Mouse (Mus musculus) embryonic facial prominence, embryonic 12.5 days (tissue): ENCODE measurements around the gene Nefh. TPM values are rescaled to one million over a fixed set of nuclear protein-coding genes. Genes with fewer than 3 reads are reported as not detected.

Experiments
- ATAC-seq: fragments of 200-750 bp; cut with Nextera tagmentation; 2 replicates; pipeline ENCODE4 v1.8.0; 2017; ENCODE audit not compliant: insufficient number of reproducible peaks, insufficient read depth, low FRiP score, low TSS enrichment
- H3K27ac ChIP-seq: fragments of 300-500 bp; sonication (generic); 2 replicates; pipeline ENCODE4 v1.5.1; 2016; ENCODE audit warnings: mild to moderate bottlenecking
- H3K27me3 ChIP-seq: fragments of 300-500 bp; sonication (generic); 2 replicates; pipeline ENCODE4 v1.6.1; 2016; ENCODE audit warnings: mild to moderate bottlenecking, moderate library complexity
- H3K36me3 ChIP-seq: fragments of 300-500 bp; sonication (generic); 2 replicates; pipeline ENCODE4 v1.6.1; 2016; ENCODE audit warnings: mild to moderate bottlenecking
- H3K4me1 ChIP-seq: fragments of 300-500 bp; sonication (generic); 2 replicates; pipeline ENCODE4 v1.6.1; 2016
- H3K4me2 ChIP-seq: fragments of 300-500 bp; sonication (generic); replicated peaks from 2 replicates; pipeline ENCODE4 v1.6.1; 2016; ENCODE audit warnings: mild to moderate bottlenecking, moderate library complexity
- H3K4me3 ChIP-seq: fragments of 300-500 bp; sonication (generic); 2 replicates; pipeline ENCODE4 v1.5.1; 2016; ENCODE audit warnings: mild to moderate bottlenecking
- H3K9ac ChIP-seq: fragments of 300-500 bp; sonication (generic); 2 replicates; pipeline ENCODE4 v1.6.1; 2016; ENCODE audit warnings: mild to moderate bottlenecking, moderate library complexity
- H3K9me3 ChIP-seq: fragments of 300-500 bp; sonication (generic); 2 replicates; pipeline ENCODE4 v1.6.1; 2016; ENCODE audit warnings: mild to moderate bottlenecking, moderate library complexity
- WGBS: fragments of 180-500 bp; shearing (Covaris S2); methylation state at CpG from one replicate; pipeline ENCODE4 v1.1.7; 2016; 5-methylcytosine and 5-hydroxymethylcytosine counted together
- polyA plus RNA-seq: library from polyadenylated mRNA; unstranded; fragments of >200 nt; fragmentation: Nextera tagmentation; extraction: Ambion mirVana; gene quantifications from 2 replicates; pipeline ENCODE4 v1.2.1, GENCODE M21; 2016

Nefh gene
- polyA plus RNA-seq, 1 experiment from 2014 or later: 0.65 TPM

- Histone ChIP-seq H3K9me3 (no peaks in the 10 kb centered on the region), H3K4me1 (no peaks in the 10 kb centered on the region), H3K4me3 (0 out of 2 replicates have a peak overlapping the region, but pooled peaks have one; percentile 10), H3K36me3 (no peaks in the 10 kb centered on the region), H3K4me2 (peak overlapping the region; percentile 36), H3K27ac (no peak overlapping the region), H3K9ac (no peak overlapping the region), H3K27me3 (0 out of 2 replicates have a peak, but pooled peaks cover 3% of the 10 kb centered on the region)
- ATAC-seq: no peak
- WGBS: 6% methylated on average over 14 of the region's 14 CpGs
Measured at GRCm38 (mm10) chr11:4975623-4976022, 27.8 kb upstream of the Nefh start.

DNA sequence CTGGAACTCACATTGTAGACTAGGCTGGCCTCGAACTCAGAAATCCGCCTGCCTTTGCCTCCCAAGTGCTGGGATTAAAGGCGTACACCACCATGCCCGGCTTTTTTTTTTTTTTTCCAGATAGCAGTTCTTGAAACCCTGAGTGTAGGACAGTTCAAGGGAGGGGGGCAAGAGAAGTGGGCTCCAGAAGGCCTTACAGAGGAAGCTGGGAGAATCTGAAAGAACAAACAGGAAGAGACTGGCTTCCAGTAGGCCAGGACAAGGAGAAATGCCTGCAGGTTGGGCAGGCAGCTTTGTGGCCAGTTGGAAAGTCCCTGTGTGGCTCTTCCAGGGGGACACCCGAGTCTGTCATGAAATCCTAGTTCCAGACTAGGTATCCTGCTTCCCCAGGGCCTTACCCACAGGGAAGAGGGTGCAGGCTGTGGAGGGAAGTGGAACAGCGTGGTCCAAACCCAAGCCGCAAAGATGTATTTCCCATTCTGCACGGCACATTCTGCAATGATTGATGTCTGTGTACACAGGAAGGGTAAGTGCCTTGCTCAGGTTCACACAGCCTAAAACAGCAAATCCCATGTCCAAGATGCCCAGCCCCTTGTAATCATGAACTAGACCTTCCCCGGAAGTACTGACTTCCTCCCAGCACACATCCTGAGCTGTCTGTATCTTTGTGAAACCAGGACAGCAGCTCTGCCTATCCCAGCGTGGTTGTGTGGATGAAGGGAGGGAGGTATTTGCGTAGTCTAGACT, 26.7 kb upstream of the Nefh start:
- Histone ChIP-seq H3K4me1 (no peaks in the 10 kb centered on the region), H3K9ac (no peak overlapping the region), H3K4me3 (no peak overlapping the region), H3K4me2 (no peak overlapping the region), H3K9me3 (no peaks in the 10 kb centered on the region), H3K27ac (0 out of 2 replicates have a peak overlapping the region, but pooled peaks have one; percentile 46), H3K27me3 (0 out of 2 replicates have a peak, but pooled peaks cover 3% of the 10 kb centered on the region), H3K36me3 (no peaks in the 10 kb centered on the region)
- ATAC-seq: no peak
- WGBS: 76% methylated on average over 11 of the region's 11 CpGs

DNA sequence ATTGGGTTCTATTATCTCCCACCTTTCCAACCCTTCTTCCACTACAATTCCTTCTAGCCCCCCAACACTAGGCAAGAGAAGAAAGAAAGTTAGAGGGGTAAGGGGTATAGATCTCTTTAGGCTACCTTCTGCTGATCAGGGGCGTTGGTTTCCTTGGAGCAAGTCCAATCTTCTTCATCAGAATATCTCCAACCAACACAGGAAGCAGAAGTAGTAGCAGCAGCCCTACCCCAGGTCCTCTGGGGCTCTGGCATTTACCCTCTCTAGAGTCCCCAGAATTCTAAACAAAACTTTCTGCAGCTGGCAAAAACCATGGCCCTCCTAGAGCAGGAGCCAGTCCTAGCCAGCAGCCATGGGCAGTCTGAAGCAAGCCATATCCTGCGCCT, 26.0 kb upstream of the Nefh start:
- H3K36me3 ChIP-seq: no peaks in the 10 kb centered on the region
- H3K9ac ChIP-seq: no peak overlapping the region
- no peaks in the 10 kb centered on the region for H3K9me3 ChIP-seq
- no peaks in the 10 kb centered on the region for H3K4me1 ChIP-seq
- 88% methylated on average over 2 of the region's 2 CpGs for WGBS
- ATAC-seq: no peak
- no peak overlapping the region for H3K27ac ChIP-seq
- 0 out of 2 replicates have a peak, but pooled peaks cover 4% of the 10 kb centered on the region for H3K27me3 ChIP-seq
- no peak overlapping the region for H3K4me2 ChIP-seq
- no peak overlapping the region for H3K4me3 ChIP-seq

GRCm38 (mm10) chr11:4972967-4973870, 25.4 kb upstream of the Nefh start:
- Histone ChIP-seq H3K4me2 (no peak overlapping the region), H3K4me3 (no peak overlapping the region), H3K4me1 (no peaks in the 10 kb centered on the region), H3K9me3 (no peaks in the 10 kb centered on the region), H3K9ac (no peak overlapping the region), H3K27me3 (0 out of 2 replicates have a peak, but pooled peaks cover 6% of the 10 kb centered on the region), H3K36me3 (no peaks in the 10 kb centered on the region), H3K27ac (no peak overlapping the region)
- no peak for ATAC-seq
- 62% methylated on average over 13 of the region's 13 CpGs for WGBS

GRCm38 (mm10) chr11:4968376-4968775, 20.5 kb upstream of the Nefh start:
- no peak for ATAC-seq
- Histone ChIP-seq H3K4me3 (no peak overlapping the region), H3K9me3 (no peaks in the 10 kb centered on the region), H3K9ac (no peak overlapping the region), H3K36me3 (no peaks in the 10 kb centered on the region), H3K27me3 (0 out of 2 replicates have a peak, but pooled peaks cover 3% of the 10 kb centered on the region), H3K4me1 (no peaks in the 10 kb centered on the region), H3K27ac (no peak overlapping the region), H3K4me2 (no peak overlapping the region)
- 64% methylated on average over 10 of the region's 10 CpGs for WGBS

- H3K4me1 ChIP-seq: no peaks in the 10 kb centered on the region
- H3K27ac ChIP-seq: no peak overlapping the region
- H3K27me3 ChIP-seq: 0 out of 2 replicates have a peak, but pooled peaks cover 3% of the 10 kb centered on the region
- no peaks in the 10 kb centered on the region for H3K36me3 ChIP-seq
- no peaks in the 10 kb centered on the region for H3K9me3 ChIP-seq
- ATAC-seq: no peak
- H3K4me2 ChIP-seq: no peak overlapping the region
- no peak overlapping the region for H3K4me3 ChIP-seq
- no peak overlapping the region for H3K9ac ChIP-seq
- 62% methylated on average over 2 of the region's 2 CpGs for WGBS
Measured at GRCm38 (mm10) chr11:4967549-4967948, 19.7 kb upstream of the Nefh start.

DNA sequence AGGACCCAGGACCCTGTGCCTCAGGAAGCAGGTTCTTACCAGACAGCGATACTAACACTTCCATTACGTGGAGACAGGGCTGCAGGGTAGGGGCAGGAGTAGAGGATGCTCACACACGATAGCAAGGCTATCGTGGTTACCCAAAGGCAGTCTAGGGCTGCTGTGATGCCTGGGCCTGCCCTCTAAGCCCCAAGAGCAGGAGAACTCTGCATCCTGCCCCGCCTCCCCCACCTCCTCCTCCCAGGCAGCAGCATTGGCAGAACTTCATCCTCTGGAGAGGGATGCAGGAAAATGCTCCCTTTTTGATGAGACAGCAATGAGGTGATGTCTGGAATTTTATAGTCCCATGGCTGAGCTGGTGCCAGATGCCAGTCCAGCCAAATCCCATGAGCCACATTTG, 19.0 kb upstream of the Nefh start:
- Histone ChIP-seq H3K4me3 (no peak overlapping the region), H3K27ac (no peak overlapping the region), H3K9me3 (no peaks in the 10 kb centered on the region), H3K9ac (no peak overlapping the region), H3K4me2 (no peak overlapping the region), H3K4me1 (no peaks in the 10 kb centered on the region), H3K36me3 (no peaks in the 10 kb centered on the region), H3K27me3 (0 out of 2 replicates have a peak, but pooled peaks cover 3% of the 10 kb centered on the region)
- 59% methylated on average over 5 of the region's 5 CpGs for WGBS
- ATAC-seq: no peak

DNA sequence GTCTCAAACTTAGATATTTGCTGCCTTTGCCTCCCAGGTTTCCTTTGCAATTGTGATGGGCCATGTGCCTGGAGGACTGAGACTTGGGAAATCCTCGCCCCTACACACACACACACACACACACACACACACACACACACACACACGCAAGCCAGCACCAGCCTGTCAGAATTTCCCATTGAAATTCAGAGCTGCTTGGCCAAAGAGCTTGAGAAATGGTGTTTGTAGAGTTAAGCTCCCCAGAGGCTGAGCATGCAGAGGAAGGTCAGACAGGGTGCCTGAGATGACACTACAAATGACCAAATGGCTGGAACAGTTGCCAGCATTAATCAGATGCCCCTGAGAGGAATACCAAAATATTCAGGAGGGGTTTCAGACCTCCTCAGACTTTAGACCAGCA, 18.5 kb upstream of the Nefh start:
- Histone ChIP-seq H3K36me3 (no peaks in the 10 kb centered on the region), H3K4me2 (no peak overlapping the region), H3K9ac (no peak overlapping the region), H3K27ac (no peak overlapping the region), H3K4me3 (no peak overlapping the region), H3K4me1 (no peaks in the 10 kb centered on the region), H3K27me3 (0 out of 2 replicates have a peak, but pooled peaks cover 3% of the 10 kb centered on the region), H3K9me3 (no peaks in the 10 kb centered on the region)
- WGBS: 55% methylated on average over 2 of the region's 2 CpGs
- no peak for ATAC-seq

- Histone ChIP-seq H3K27me3 (no peaks in the 10 kb centered on the region), H3K9ac (no peak overlapping the region), H3K36me3 (no peaks in the 10 kb centered on the region), H3K9me3 (no peaks in the 10 kb centered on the region), H3K4me1 (no peaks in the 10 kb centered on the region), H3K4me3 (no peak overlapping the region), H3K4me2 (no peak overlapping the region), H3K27ac (no peak overlapping the region)
- ATAC-seq: no peak
- WGBS: 50% methylated on average over 6 of the region's 6 CpGs
Measured at GRCm38 (mm10) chr11:4963099-4963808, 15.4 kb upstream of the Nefh start.

DNA sequence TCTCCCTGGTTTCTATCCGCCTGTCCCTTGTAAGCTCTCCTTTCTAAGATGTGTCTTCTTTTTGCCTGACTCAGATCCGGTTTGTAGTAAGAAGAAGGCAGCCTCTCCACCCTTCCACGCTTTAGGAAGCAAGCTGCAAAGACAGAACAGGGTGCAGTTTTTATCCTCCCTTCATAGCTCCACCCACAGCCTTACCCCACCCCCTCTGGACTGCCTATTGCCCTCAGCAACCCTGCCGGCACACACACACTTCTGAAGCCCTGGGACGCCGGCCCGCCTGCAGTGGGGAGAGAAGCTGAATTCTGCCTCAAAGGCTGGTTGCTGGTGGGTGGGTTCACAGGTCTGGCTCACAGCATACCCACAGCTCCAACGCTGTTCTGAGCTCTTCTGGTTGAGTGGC, 6.1 kb upstream of the Nefh start:
- WGBS: 1% methylated on average over 8 of the region's 8 CpGs

GRCm38 (mm10) chr11:4953401-4953800, 5.5 kb upstream of the Nefh start:
- Histone ChIP-seq H3K9ac (no peak overlapping the region), H3K4me2 (no peak overlapping the region), H3K9me3 (no peaks in the 10 kb centered on the region), H3K27me3 (peaks cover 68% of the 10 kb centered on the region), H3K27ac (no peak overlapping the region), H3K4me3 (no peak overlapping the region), H3K36me3 (no peaks in the 10 kb centered on the region), H3K4me1 (peaks cover 8% of the 10 kb centered on the region; the same call in 1 of the 2 replicates)
- ATAC-seq: no peak
- WGBS: 5% methylated on average over 6 of the region's 6 CpGs

More for the DNA sequence above, 6.1 kb upstream of the Nefh start:
- Histone ChIP-seq H3K4me3 (no peak overlapping the region), H3K36me3 (no peaks in the 10 kb centered on the region), H3K4me1 (peaks cover 8% of the 10 kb centered on the region; the same call in 1 of the 2 replicates), H3K9me3 (no peaks in the 10 kb centered on the region), H3K4me2 (no peak overlapping the region), H3K27me3 (peaks cover 63% of the 10 kb centered on the region), H3K9ac (no peak overlapping the region), H3K27ac (no peak overlapping the region)
- no peak for ATAC-seq
